Mouse (Mus musculus) thymus, adult 2 months (tissue): ENCODE data around the gene Gal3st4.

ENCODE experiments used
- CTCF ChIP-seq: fragments of 200-500 bp; IDR thresholded peaks from 2 replicates; pipeline ENCODE4 v1.5.1; 2012; ENCODE audit warnings: mild to moderate bottlenecking, control low read depth, low read length, moderate library complexity, borderline replicate concordance; ENCODE audit not compliant: control insufficient read depth, poor library complexity, insufficient read depth; ENCODE audit errors: extremely low read depth
- POLR2A ChIP-seq: fragments of 200-500 bp; IDR thresholded peaks from 2 replicates; pipeline ENCODE4 v1.6.1; 2012; ENCODE audit warnings: mild to moderate bottlenecking, low read length, control low read depth, moderate library complexity; ENCODE audit not compliant: control insufficient read depth, poor library complexity, insufficient read depth; ENCODE audit errors: extremely low read depth

- no peak for TF ChIP-seq CTCF
- no peak for TF ChIP-seq POLR2A
These were observed 10.6 kb downstream of the Gal3st4 start for GRCm38 (mm10) chr5:138262001-138262400.
